12 mouse cellular contexts compared by ENCODE assay signal in genomic region chr5:118063181-118063621, GRCm38 (mm10). TPM values are rescaled to one million over a fixed set of nuclear protein-coding genes. Genes with fewer than 3 reads are reported as not detected.
DNase-seq lines count a peak whose midpoint lies in the region; ATAC-seq and TF ChIP-seq lines count a peak whose summit lies in the region.
"Had no signal": no experiment of that assay in that cellular context is flagged by ENCODE, and none has a peak within 500 bp of the region (broad histone marks: within the 10 kb centered on the region; RNA-seq: fewer than 3 reads in every experiment).

No protein-coding gene starts in this region.

- peak overlapping the region; percentile 93 for H3K27ac ChIP-seq in kidney, embryonic 15.5 days
- H3K27ac ChIP-seq in heart, embryonic 10.5 days, result no peak overlapping the region
- H3K27ac ChIP-seq: embryonic facial prominence, embryonic 12.5 days had no signal

- no peak; the same call in 1 of the 2 replicates for ATAC-seq in kidney, embryonic 15.5 days (replicated peaks; ENCODE audit: low FRiP score)
- peak; percentile 66 for ATAC-seq in Patski

- H3K9me3 ChIP-seq in kidney, embryonic 15.5 days (replicated peaks), result no peaks in the 10 kb centered on the region
- no peaks in the 10 kb centered on the region for H3K9me3 ChIP-seq in heart, embryonic 10.5 days
- H3K9me3 ChIP-seq: embryonic facial prominence, embryonic 12.5 days; G1E had no signal

- peaks cover 29% of the 10 kb centered on the region for H3K36me3 ChIP-seq in kidney, embryonic 15.5 days
- peaks cover 46% of the 10 kb centered on the region for H3K36me3 ChIP-seq in heart, embryonic 10.5 days

- no peak for TF ChIP-seq CTCF in Patski (IDR thresholded peaks at IDR 0.05)

- peaks cover 45% of the 10 kb centered on the region for H3K4me1 ChIP-seq in kidney, embryonic 15.5 days
- H3K4me1 ChIP-seq in heart, embryonic 10.5 days, result peaks cover 45% of the 10 kb centered on the region
- H3K4me1 ChIP-seq: embryonic facial prominence, embryonic 12.5 days had no signal

- POLR2A ChIA-PET in Patski (lab: Charles Lee), result no interaction called here

- no peak overlapping the region for H3K4me2 ChIP-seq in kidney, embryonic 15.5 days
- H3K4me2 ChIP-seq: embryonic facial prominence, embryonic 12.5 days had no signal

- in situ Hi-C loops in Patski (cut with MboI; ENCODE audit: low pct_unique_long_range_greater_than_20kb), result no loop called here

- 65% methylated on average over 8 of the region's 8 CpGs for WGBS in kidney, embryonic 15.5 days
- 69% methylated on average over 8 of the region's 8 CpGs for WGBS in heart, embryonic 10.5 days

- no peaks in the 10 kb centered on the region for H3K27me3 ChIP-seq in kidney, embryonic 15.5 days
- H3K27me3 ChIP-seq in Patski, result no peaks in the 10 kb centered on the region
- H3K27me3 ChIP-seq in heart, embryonic 10.5 days (ENCODE audit: insufficient read depth, poor library complexity, severe bottlenecking), result no peaks in the 10 kb centered on the region
- H3K27me3 ChIP-seq: embryonic facial prominence, embryonic 12.5 days had no signal

- H3K4me3 ChIP-seq in kidney, embryonic 15.5 days (replicated peaks), result no peak overlapping the region
- no peak overlapping the region for H3K4me3 ChIP-seq in heart, embryonic 10.5 days
- H3K4me3 ChIP-seq: embryonic facial prominence, embryonic 12.5 days had no signal

- H3K9ac ChIP-seq in kidney, embryonic 15.5 days, result no peak overlapping the region
- H3K9ac ChIP-seq: embryonic facial prominence, embryonic 12.5 days had no signal

- DNase-seq in kidney, postnatal 10 days, result no peak
- DNase-seq in MN1 (ENCODE audit: low spot score) (peak; percentile 85), Patski (ENCODE audit: low read depth, low spot score) (peak; percentile 88)
- peak; percentile 17 to 31 for DNase-seq in layer of hippocampus, postnatal 10 days (ENCODE audit: low spot score in 2 of 2)
- DNase-seq in spleen, postnatal 14 days (ENCODE audit: low spot score in 2 of 2), result no peak
- no peak for DNase-seq in heart, embryonic 10.5 days (ENCODE audit: low spot score)
- no peak for DNase-seq in kidney, adult 8-10 months
- DNase-seq: gastrocnemius, postnatal 14 days; kidney, postnatal 14 days had no signal

- CTCF ChIA-PET in Patski (lab: Charles Lee), result interaction anchor here (1.1 to 1.2 kb wide), 2 partner anchors 36 to 60 kb away, joined by 3 read pairs; partner anchors contain the start of gene Tesc

RNA-seq across cellular contexts. Expression of gene Tesc, which starts 35.7 kb away (rescaled TPM):
- polyA plus RNA-seq in kidney, embryonic 15.5 days (2015; fragmentation: Nextera tagmentation; extraction: Ambion mirVana), result 17.1 and 18.6 TPM in 2 replicates
- polyA plus RNA-seq in Patski (2021), result 29.5 TPM
- total RNA-seq in layer of hippocampus, postnatal 10 days (2021), result 10 to 100 TPM; 41.3 to 42.2 TPM
- 10.0 and 19.0 TPM in 2 replicates for polyA plus RNA-seq in heart, embryonic 10.5 days (2016; fragmentation: Nextera tagmentation; extraction: Ambion mirVana)
- total RNA-seq: G1E had no signal
- polyA plus RNA-seq: G1E had no signal

Comparison
In these comparisons a context has a peak if more than half of its experiments do, and no peak if none do; other contexts are left out.
1. DNase-seq: peak in MN1 (single experiment), Patski (single experiment) and layer of hippocampus, postnatal 10 days (2 of 2); none in kidney, postnatal 10 days (single experiment), spleen, postnatal 14 days (0 of 2), heart, embryonic 10.5 days (single experiment) and kidney, adult 8-10 months (0 of 2).